Mouse (Mus musculus) cerebellum, adult (tissue): Measurements from ENCODE around the gene Chst15.

Source experiments
- ATAC-seq: cut with Nextera tagmentation; 2 replicates; pipeline ENCODE4 v1.9.2; 2017; ENCODE audit warnings: mild to moderate bottlenecking, moderate library complexity, mixed read lengths; ENCODE audit not compliant: insufficient number of reproducible peaks, low FRiP score, low TSS enrichment

Gene Chst15

GRCm38 (mm10) chr7:132269661-132270060 lies 47.4 kb downstream of the Chst15 start:
- no peak for ATAC-seq

- ATAC-seq = peak; percentile 50; the same call in 1 of the 2 replicates
Measured at GRCm38 (mm10) chr7:132267721-132268498, 49.1 kb downstream of the Chst15 start.

GRCm38 (mm10) chr7:132264763-132265162 lies 52.3 kb downstream of the Chst15 start:
- ATAC-seq = no peak

- no peak for ATAC-seq
Measured at GRCm38 (mm10) chr7:132263186-132263585, 53.8 kb downstream of the Chst15 start.

- no peak for ATAC-seq
Measured at GRCm38 (mm10) chr7:132262696-132263095, 54.3 kb downstream of the Chst15 start.

GRCm38 (mm10) chr7:132261885-132262284 lies 55.1 kb downstream of the Chst15 start:
- no peak for ATAC-seq

GRCm38 (mm10) chr7:132260632-132261031 lies 56.4 kb downstream of the Chst15 start:
- ATAC-seq = no peak

GRCm38 (mm10) chr7:132258817-132259216 lies 58.2 kb downstream of the Chst15 start:
- ATAC-seq = no peak

- ATAC-seq = no peak
Measured at GRCm38 (mm10) chr7:132258216-132258615, 58.8 kb downstream of the Chst15 start.

- peak; percentile 86 for ATAC-seq
Measured at GRCm38 (mm10) chr7:132253513-132253912, 63.5 kb downstream of the Chst15 start.

GRCm38 (mm10) chr7:132253078-132253477 lies 64.0 kb downstream of the Chst15 start:
- ATAC-seq = no peak; the same call in 1 of the 2 replicates

- ATAC-seq = no peak
Measured at GRCm38 (mm10) chr7:132249563-132250119, 67.4 kb downstream of the Chst15 start.

GRCm38 (mm10) chr7:132247567-132247966 lies 69.5 kb downstream of the Chst15 start:
- ATAC-seq = no peak

- ATAC-seq = no peak
Measured at GRCm38 (mm10) chr7:132247091-132247490, 69.9 kb downstream of the Chst15 start.

- ATAC-seq = no peak
Measured at GRCm38 (mm10) chr7:132245730-132246129, 71.3 kb downstream of the Chst15 start.

- no peak for ATAC-seq
Measured at GRCm38 (mm10) chr7:132244637-132245036, 72.4 kb downstream of the Chst15 start.

- ATAC-seq = no peak
Measured at GRCm38 (mm10) chr7:132243225-132243624, 73.8 kb downstream of the Chst15 start.

- ATAC-seq = no peak
Measured at GRCm38 (mm10) chr7:132242617-132243141, 74.3 kb downstream of the Chst15 start.

GRCm38 (mm10) chr7:132238921-132239320 lies 78.1 kb downstream of the Chst15 start:
- ATAC-seq = no peak

- ATAC-seq = no peak
Measured at GRCm38 (mm10) chr7:132237191-132237590, 79.8 kb downstream of the Chst15 start.

GRCm38 (mm10) chr7:132236789-132237188 lies 80.2 kb downstream of the Chst15 start:
- ATAC-seq = no peak

GRCm38 (mm10) chr7:132234250-132234649 lies 82.8 kb downstream of the Chst15 start:
- ATAC-seq = no peak
